Mouse (Mus musculus) lung, postnatal 0 days (tissue): ENCODE results near the gene Paf1. TPM values are rescaled to one million over a fixed set of nuclear protein-coding genes. Genes with fewer than 3 reads are reported as not detected.

Source experiments
- ATAC-seq: fragments of 200-750 bp; cut with Nextera tagmentation; 2 replicates; pipeline ENCODE4 v1.8.0; 2017; ENCODE audit warnings: moderate library complexity
- DNase-seq: peaks from one replicate; pipeline ENCODE4 v3.0.0-alpha.2; 2016; ENCODE audit warnings: low spot score
- H3K27ac ChIP-seq: fragments of 300-500 bp; sonication (generic); 2 replicates; pipeline ENCODE4 v1.5.1; 2014; ENCODE audit warnings: antibody characterized with exemption, mild to moderate bottlenecking, low read length, mixed read lengths
- H3K27me3 ChIP-seq: fragments of 300-500 bp; sonication (generic); replicated peaks from 2 replicates; pipeline ENCODE4 v1.6.1; 2014; ENCODE audit warnings: low read length, mixed read lengths; ENCODE audit not compliant: insufficient read depth
- H3K36me3 ChIP-seq: fragments of 300-500 bp; sonication (generic); 2 replicates; pipeline ENCODE4 v1.6.1; 2014; ENCODE audit warnings: low read length, mixed read lengths; ENCODE audit not compliant: insufficient read depth
- H3K4me1 ChIP-seq: fragments of 300-500 bp; sonication (generic); 2 replicates; pipeline ENCODE4 v1.6.1; 2014; ENCODE audit warnings: antibody characterized with exemption, low read depth, low read length, mixed read lengths; ENCODE audit not compliant: insufficient read depth
- H3K4me2 ChIP-seq: fragments of 300-500 bp; sonication (generic); replicated peaks from 2 replicates; pipeline ENCODE4 v1.6.1; 2014; ENCODE audit warnings: low read depth, mild to moderate bottlenecking, low read length, moderate library complexity, mixed read lengths
- H3K4me3 ChIP-seq: fragments of 300-500 bp; sonication (generic); 2 replicates; pipeline ENCODE4 v1.5.1; 2014; ENCODE audit warnings: low read depth, low read length
- H3K9ac ChIP-seq: fragments of 300-500 bp; sonication (generic); replicated peaks from 2 replicates; pipeline ENCODE4 v1.6.1; 2014; ENCODE audit warnings: low read depth, mild to moderate bottlenecking
- H3K9me3 ChIP-seq: fragments of 300-500 bp; sonication (generic); 2 replicates; pipeline ENCODE4 v1.6.1; 2016; ENCODE audit warnings: low read length, mixed read lengths
- CTCF ChIP-seq: IDR thresholded peaks from 2 replicates; pipeline ENCODE4 v1.5.1; 2016; ENCODE audit warnings: antibody characterized with exemption, mild to moderate bottlenecking
- EP300 ChIP-seq: IDR thresholded peaks from 2 replicates; pipeline ENCODE4 v1.6.1; 2016; ENCODE audit warnings: antibody characterized with exemption, mild to moderate bottlenecking, control low read depth
- WGBS: fragments of 180-500 bp; shearing (Covaris S2); extraction: QIAGEN DNeasy Blood & Tissue Kit; methylation state at CpG from one replicate; pipeline ENCODE4 v1.1.7; 2014; 5-methylcytosine and 5-hydroxymethylcytosine counted together
- polyA plus RNA-seq: library from polyadenylated mRNA; unstranded; fragments of >200 nt; fragmentation: Nextera tagmentation; extraction: Ambion mirVana; gene quantifications from 2 replicates; pipeline ENCODE4 v1.2.1, GENCODE M21; 2015

Paf1 gene
- polyA plus RNA-seq, 1 experiment from 2014 or later: 49.1 TPM

DNA sequence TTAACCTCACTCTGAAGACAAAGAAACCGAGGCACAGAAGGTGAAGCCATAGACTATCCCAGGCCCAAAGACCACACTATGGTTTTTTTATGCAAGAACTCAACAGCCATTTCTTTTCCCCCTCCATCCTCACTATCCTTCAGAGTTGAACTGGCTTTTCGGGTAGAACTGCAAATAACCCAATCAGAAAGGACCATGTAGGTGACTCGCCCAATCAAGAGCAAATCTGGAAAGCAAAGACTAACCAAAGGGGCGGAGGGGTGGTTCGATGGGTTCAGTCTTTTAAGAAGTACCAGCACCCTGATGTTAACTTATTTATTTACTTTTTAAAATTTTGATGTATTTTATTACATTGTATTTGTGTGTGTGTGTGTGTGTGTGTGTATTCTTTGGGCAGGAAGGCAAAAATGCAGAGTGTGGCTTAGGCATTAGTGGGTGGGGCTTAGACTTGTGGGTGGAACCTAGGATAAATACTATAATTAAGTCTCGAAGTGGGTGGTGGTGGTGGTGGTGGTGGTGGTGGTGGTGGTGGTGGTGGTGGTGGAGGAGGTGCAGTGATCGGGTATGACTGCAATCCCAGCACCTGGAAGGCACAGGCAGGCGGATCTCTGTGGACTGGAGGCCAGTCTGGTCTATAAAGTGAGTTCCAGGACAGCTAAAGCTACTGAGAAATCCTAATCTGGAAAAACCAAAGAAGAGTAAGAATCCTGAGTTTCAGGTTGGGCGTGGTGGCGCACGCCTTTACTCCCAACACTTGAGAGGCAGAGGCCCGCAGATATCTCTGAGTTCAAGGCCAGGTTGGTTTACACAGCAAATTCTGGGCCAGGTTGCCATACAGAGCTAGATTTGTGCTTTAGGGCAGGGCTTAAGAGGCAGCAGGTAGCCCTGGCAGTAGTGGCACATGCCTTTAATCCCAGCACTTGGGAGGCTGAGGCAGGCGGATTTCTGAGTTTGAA, 55.4 kb downstream of the Paf1 start:
- WGBS: 59% methylated on average over 13 of the region's 13 CpGs

More for the DNA sequence above, 55.4 kb downstream of the Paf1 start:
- ATAC-seq (no peak), DNase-seq (no peak)
- H3K9me3 ChIP-seq: no peaks in the 10 kb centered on the region
- H3K4me1 ChIP-seq: no peaks in the 10 kb centered on the region
- TF ChIP-seq EP300 (no peak), CTCF (no peak)
- no peaks in the 10 kb centered on the region for H3K36me3 ChIP-seq
- H3K4me2 ChIP-seq: no peak overlapping the region
- H3K9ac ChIP-seq: no peak overlapping the region
- H3K27ac ChIP-seq: no peak overlapping the region
- H3K27me3 ChIP-seq: no peaks in the 10 kb centered on the region
- no peak overlapping the region for H3K4me3 ChIP-seq

Other genes with a start within 250 kb of the Paf1 start
- 36.1 and 37.2 TPM in 2 replicates for gene Fbl, start 223.2 kb upstream of the Paf1 start, polyA plus RNA-seq
- 11.6 and 12.2 TPM in 2 replicates for gene Dyrk1b, start 213.5 kb upstream of the Paf1 start, polyA plus RNA-seq
- gene Eid2, start 125.1 kb upstream of the Paf1 start, polyA plus RNA-seq: 3.0 and 4.3 TPM in 2 replicates
- 12.1 and 12.9 TPM in 2 replicates for gene Eid2b, start 115.2 kb upstream of the Paf1 start, polyA plus RNA-seq
- 0.10 and 0.18 TPM in 2 replicates for gene Selenov, start 101.8 kb upstream of the Paf1 start, polyA plus RNA-seq
- gene Dll3, start 90.7 kb upstream of the Paf1 start, polyA plus RNA-seq: 0.10 and 0.24 TPM in 2 replicates
- gene Timm50, start 80.9 kb upstream of the Paf1 start, polyA plus RNA-seq: 51.8 and 54.8 TPM in 2 replicates
- gene Supt5, start 54.2 kb upstream of the Paf1 start, polyA plus RNA-seq: 39.7 and 41.0 TPM in 2 replicates
- 623 and 695 TPM in 2 replicates for gene Rps16, start 42.3 kb upstream of the Paf1 start, polyA plus RNA-seq
- 22.4 and 26.7 TPM in 2 replicates for gene Plekhg2, start 20.4 kb upstream of the Paf1 start, polyA plus RNA-seq
- 48.3 and 55.7 TPM in 2 replicates for gene Zfp36, start 12.7 kb upstream of the Paf1 start, polyA plus RNA-seq
- gene Med29, start 243 bp upstream of the Paf1 start, polyA plus RNA-seq: 29.9 and 30.2 TPM in 2 replicates
- 81.0 and 83.1 TPM in 2 replicates for gene Gmfg, start 44.5 kb downstream of the Paf1 start, polyA plus RNA-seq
- 0.97 and 1.4 TPM in 2 replicates for gene Lrfn1, start 59.0 kb downstream of the Paf1 start, polyA plus RNA-seq
- not detected in 2 replicates for gene Ifnl2, start 117.5 kb downstream of the Paf1 start, polyA plus RNA-seq
- not detected in 2 replicates for gene Ifnl3, start 129.9 kb downstream of the Paf1 start, polyA plus RNA-seq
- gene Sycn, start 147.9 kb downstream of the Paf1 start, polyA plus RNA-seq: not detected in 2 replicates
- gene Nccrp1, start 154.3 kb downstream of the Paf1 start, polyA plus RNA-seq: not detected in 2 replicates
- gene Samd4b, start 205.2 kb downstream of the Paf1 start, polyA plus RNA-seq: 12.9 and 13.4 TPM in 2 replicates
- 36.3 and 38.2 TPM in 2 replicates for gene Pak4, start 205.2 kb downstream of the Paf1 start, polyA plus RNA-seq
- not detected in 2 replicates for gene Acp7, start 238.4 kb downstream of the Paf1 start, polyA plus RNA-seq